Mouse (Mus musculus): ENCODE results near the gene Cd5.

- TF ChIP-seq CTCF (IDR thresholded peaks at IDR 0.05; ENCODE audit: low read depth, low read length) = peak; percentile 89
- TF ChIP-seq EP300 (IDR thresholded peaks at IDR 0.05; ENCODE audit: insufficient read depth, low read depth, low read length) = no peak
Measured at GRCm38 (mm10) chr19:10714682-10715475, 23.9 kb downstream of the Cd5 start.

Measured in ES-Bruce4 (cell line).